Mouse (Mus musculus) neural tube, embryonic 14.5 days (tissue): Measurements from ENCODE around the gene Snrnp200. TPM values are rescaled to one million over a fixed set of nuclear protein-coding genes. Genes with fewer than 3 reads are reported as not detected.

Source experiments
- ATAC-seq: fragments of 200-750 bp; cut with Nextera tagmentation; 2 replicates; pipeline ENCODE4 v1.8.0; 2017; ENCODE audit warnings: low read depth, mild to moderate bottlenecking, moderate TSS enrichment, moderate library complexity
- H3K27ac ChIP-seq: fragments of 300-500 bp; sonication (generic); 2 replicates; pipeline ENCODE4 v1.5.1; 2014; ENCODE audit warnings: low read depth, mild to moderate bottlenecking, control low read depth, low read length, moderate library complexity, mixed read lengths
- H3K27me3 ChIP-seq: fragments of 300-500 bp; sonication (generic); 2 replicates; pipeline ENCODE4 v1.6.1; 2014; ENCODE audit warnings: low read length; ENCODE audit not compliant: control insufficient read depth, insufficient read depth
- H3K36me3 ChIP-seq: fragments of 300-500 bp; sonication (generic); 2 replicates; pipeline ENCODE4 v1.6.1; 2014; ENCODE audit warnings: low read length, mixed read lengths; ENCODE audit not compliant: control insufficient read depth, insufficient read depth
- H3K4me1 ChIP-seq: fragments of 300-500 bp; sonication (generic); 2 replicates; pipeline ENCODE4 v1.6.1; 2014; ENCODE audit warnings: low read length; ENCODE audit not compliant: control insufficient read depth, insufficient read depth
- H3K4me2 ChIP-seq: fragments of 300-500 bp; sonication (generic); 2 replicates; pipeline ENCODE4 v1.6.1; 2014; ENCODE audit warnings: mild to moderate bottlenecking, low read depth, low read length, control low read depth
- H3K4me3 ChIP-seq: fragments of 300-500 bp; sonication (generic); 2 replicates; pipeline ENCODE4 v1.5.1; 2014; ENCODE audit warnings: low read depth, low read length, control low read depth, mixed read lengths
- H3K9ac ChIP-seq: fragments of 300-500 bp; sonication (generic); replicated peaks from 2 replicates; pipeline ENCODE4 v1.6.1; 2014; ENCODE audit warnings: low read depth, mild to moderate bottlenecking, control low read depth, low read length, mixed read lengths
- H3K9me3 ChIP-seq: fragments of 300-500 bp; sonication (generic); 2 replicates; pipeline ENCODE4 v1.6.1; 2016; ENCODE audit warnings: low read length; ENCODE audit not compliant: control insufficient read depth
- WGBS: fragments of 180-500 bp; shearing (Covaris S2); extraction: QIAGEN DNeasy Blood & Tissue Kit; methylation state at CpG from one replicate; pipeline ENCODE4 v1.1.7; 2014; 5-methylcytosine and 5-hydroxymethylcytosine counted together
- polyA plus RNA-seq: library from polyadenylated mRNA; unstranded; fragments of >200 nt; fragmentation: Nextera tagmentation; extraction: Ambion mirVana; gene quantifications from 2 replicates; pipeline ENCODE4 v1.2.1, GENCODE M21; 2014

Gene Snrnp200
- polyA plus RNA-seq, 1 experiment from 2014 or later = 64.3 TPM

- no peak for ATAC-seq
- H3K4me2 ChIP-seq = no peak overlapping the region
- H3K36me3 ChIP-seq = peaks cover 40% of the 10 kb centered on the region
- peaks cover 7% of the 10 kb centered on the region; the same call in 1 of the 2 replicates for H3K4me1 ChIP-seq
- WGBS = 97% methylated on average over 11 of the region's 11 CpGs
- H3K27ac ChIP-seq = no peak overlapping the region
- no peak overlapping the region for H3K9ac ChIP-seq
- no peaks in the 10 kb centered on the region for H3K27me3 ChIP-seq
- no peaks in the 10 kb centered on the region for H3K9me3 ChIP-seq
- no peak overlapping the region for H3K4me3 ChIP-seq
Measured at GRCm38 (mm10) chr2:127210701-127211100, 2.5 kb downstream of the Snrnp200 start.

- H3K9ac ChIP-seq = no peak overlapping the region
- H3K9me3 ChIP-seq = no peaks in the 10 kb centered on the region
- H3K4me3 ChIP-seq = no peak overlapping the region
- no peak for ATAC-seq
- H3K4me2 ChIP-seq = no peak overlapping the region
- H3K4me1 ChIP-seq = no peaks in the 10 kb centered on the region
- no peaks in the 10 kb centered on the region for H3K27me3 ChIP-seq
- H3K36me3 ChIP-seq = peaks cover 71% of the 10 kb centered on the region
- H3K27ac ChIP-seq = no peak overlapping the region
- over 99% methylated on average over 5 of the region's 5 CpGs for WGBS
Measured at GRCm38 (mm10) chr2:127217746-127218145, 9.6 kb downstream of the Snrnp200 start.

DNA sequence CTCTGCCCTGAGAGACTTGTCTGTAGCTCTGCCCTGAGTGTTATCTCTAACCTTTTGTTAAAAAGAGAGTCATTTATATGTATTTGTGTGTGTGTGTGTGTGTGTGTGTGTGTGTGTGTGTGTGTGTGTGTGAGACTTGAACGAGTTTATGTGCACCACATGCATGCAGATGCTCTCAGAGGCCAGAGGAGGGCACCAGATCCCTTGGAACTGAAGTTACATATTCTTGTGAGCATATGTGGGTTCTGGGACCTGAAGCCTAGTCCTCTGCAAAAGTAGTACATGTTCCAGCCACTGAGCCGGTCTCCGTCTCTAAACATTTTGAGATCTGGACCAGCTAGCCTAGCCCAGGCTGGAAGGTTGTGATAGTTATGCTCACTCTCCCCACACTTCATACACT is 17.1 kb downstream of the Snrnp200 start:
- H3K9ac ChIP-seq = no peak overlapping the region
- no peaks in the 10 kb centered on the region for H3K27me3 ChIP-seq
- H3K4me2 ChIP-seq = no peak overlapping the region
- H3K27ac ChIP-seq = no peak overlapping the region
- H3K9me3 ChIP-seq = no peaks in the 10 kb centered on the region
- no peak for ATAC-seq
- no peak overlapping the region for H3K4me3 ChIP-seq
- H3K4me1 ChIP-seq = no peaks in the 10 kb centered on the region
- peaks cover 82% of the 10 kb centered on the region for H3K36me3 ChIP-seq
- WGBS = 98% methylated on average over 3 of the region's 3 CpGs

GRCm38 (mm10) chr2:127237897-127238610 is 29.9 kb downstream of the Snrnp200 start:
- no peak for ATAC-seq
- no peak overlapping the region for H3K27ac ChIP-seq
- no peaks in the 10 kb centered on the region for H3K4me1 ChIP-seq
- H3K36me3 ChIP-seq = peaks cover 83% of the 10 kb centered on the region
- WGBS = 99% methylated on average over 11 of the region's 11 CpGs
- H3K4me2 ChIP-seq = no peak overlapping the region
- no peak overlapping the region for H3K9ac ChIP-seq
- no peaks in the 10 kb centered on the region for H3K27me3 ChIP-seq
- H3K4me3 ChIP-seq = no peak overlapping the region
- H3K9me3 ChIP-seq = no peaks in the 10 kb centered on the region

GRCm38 (mm10) chr2:127240065-127240464 is 31.9 kb downstream of the Snrnp200 start:
- Histone ChIP-seq H3K4me3 (no peak overlapping the region), H3K36me3 (peaks cover 73% of the 10 kb centered on the region), H3K9me3 (no peaks in the 10 kb centered on the region), H3K27me3 (no peaks in the 10 kb centered on the region), H3K4me2 (no peak overlapping the region), H3K4me1 (no peaks in the 10 kb centered on the region), H3K9ac (no peak overlapping the region), H3K27ac (no peak overlapping the region)
- ATAC-seq = no peak
- WGBS = 98% methylated on average over 2 of the region's 2 CpGs

- H3K36me3 ChIP-seq = peaks cover 13% of the 10 kb centered on the region
- peak within 1 kb of the TSS; percentile 86 for H3K4me2 ChIP-seq
- H3K9me3 ChIP-seq = no peaks in the 10 kb centered on the region
- H3K9ac ChIP-seq = peak within 1 kb of the TSS; percentile 87
- H3K4me1 ChIP-seq = peaks cover 20% of the 10 kb centered on the region
- H3K4me3 ChIP-seq = peak within 1 kb of the TSS; percentile 81
- no peaks in the 10 kb centered on the region for H3K27me3 ChIP-seq
- peak within 1 kb of the TSS; percentile 78 for H3K27ac ChIP-seq
- ATAC-seq = peak; percentile 99
- under 1% methylated on average over 53 of the region's 53 CpGs for WGBS
Measured at GRCm38 (mm10) chr2:127247592-127248333, 39.6 kb downstream of the Snrnp200 start, which contains the start of the genes Ciao1 and Tmem127. Ciao1 (minus strand) TSS chr2:127247816. Tmem127 (plus strand) TSS chr2:127247908.

GRCm38 (mm10) chr2:127248334-127249004 is 40.3 kb downstream of the Snrnp200 start:
- peak; percentile 13; the same call in 1 of the 2 replicates for ATAC-seq
- 1% methylated on average over 39 of the region's 39 CpGs for WGBS
- Histone ChIP-seq H3K9me3 (no peaks in the 10 kb centered on the region), H3K9ac (peak overlapping the region; percentile 87), H3K4me2 (peak overlapping the region; percentile 86), H3K27ac (peak overlapping the region; percentile 78), H3K36me3 (peaks cover 10% of the 10 kb centered on the region), H3K27me3 (no peaks in the 10 kb centered on the region), H3K4me3 (peak overlapping the region; percentile 81), H3K4me1 (peaks cover 20% of the 10 kb centered on the region)

GRCm38 (mm10) chr2:127250291-127251008 is 42.3 kb downstream of the Snrnp200 start:
- Histone ChIP-seq H3K9me3 (no peaks in the 10 kb centered on the region), H3K9ac (no peak overlapping the region), H3K27me3 (no peaks in the 10 kb centered on the region), H3K4me1 (peaks cover 20% of the 10 kb centered on the region), H3K4me3 (no peak overlapping the region), H3K36me3 (peaks cover 3% of the 10 kb centered on the region; the same call in 1 of the 2 replicates), H3K4me2 (no peak overlapping the region), H3K27ac (no peak overlapping the region)
- no peak for ATAC-seq
- WGBS = 91% methylated on average over 9 of the region's 9 CpGs
